Mouse (Mus musculus) spleen, postnatal 36 days (tissue): Measurements from ENCODE around the gene Pla2g6.
A peak's percentile ranks its signal among the peaks of the same experiment; 100 is the strongest.

Experiments used
- DNase-seq, 2 experiments: peaks; one replicate each; pipeline ENCODE4 v3.0.0; 2022; ENCODE audit warnings: low spot score in 2 of 2, mixed read lengths in 1 of 2

Pla2g6 gene

GRCm38 (mm10) chr15:79322991-79323790 is 5.0 kb downstream of the Pla2g6 start:
- peak; percentile 52 to 60 for DNase-seq

- DNase-seq, result peak in 1 of 2 experiments; percentile 30
Observed at GRCm38 (mm10) chr15:79322281-79322990, 5.8 kb downstream of the Pla2g6 start.

GRCm38 (mm10) chr15:79321733-79322190 is 6.4 kb downstream of the Pla2g6 start:
- DNase-seq, result no peak

- DNase-seq, result no peak
Observed at GRCm38 (mm10) chr15:79313848-79314369, 14.3 kb downstream of the Pla2g6 start.

GRCm38 (mm10) chr15:79307861-79308260 is 20.3 kb downstream of the Pla2g6 start:
- no peak for DNase-seq

GRCm38 (mm10) chr15:79306043-79306637 is 22.1 kb downstream of the Pla2g6 start:
- no peak for DNase-seq

GRCm38 (mm10) chr15:79304832-79305231 is 23.4 kb downstream of the Pla2g6 start:
- no peak for DNase-seq

- DNase-seq, result no peak
Observed at GRCm38 (mm10) chr15:79303725-79304124, 24.5 kb downstream of the Pla2g6 start.

- no peak for DNase-seq
Observed at GRCm38 (mm10) chr15:79299563-79300155, 28.5 kb downstream of the Pla2g6 start.

GRCm38 (mm10) chr15:79298553-79298952 is 29.6 kb downstream of the Pla2g6 start:
- DNase-seq, result no peak

- no peak for DNase-seq
Observed at GRCm38 (mm10) chr15:79292779-79293178, 35.4 kb downstream of the Pla2g6 start.

GRCm38 (mm10) chr15:79290340-79290739 is 37.9 kb downstream of the Pla2g6 start:
- no peak for DNase-seq

- DNase-seq, result no peak
Observed at GRCm38 (mm10) chr15:79289441-79289840, 38.7 kb downstream of the Pla2g6 start.

- no peak for DNase-seq
Observed at GRCm38 (mm10) chr15:79288387-79288786, 39.8 kb downstream of the Pla2g6 start.

- DNase-seq, result no peak
Observed at GRCm38 (mm10) chr15:79287091-79287490, 41.1 kb downstream of the Pla2g6 start.

- DNase-seq, result no peak
Observed at GRCm38 (mm10) chr15:79286141-79286540, 42.0 kb downstream of the Pla2g6 start.

- no peak for DNase-seq
Observed at GRCm38 (mm10) chr15:79285399-79285798, 42.8 kb downstream of the Pla2g6 start, which contains the start of gene Baiap2l2. Gene Baiap2l2 (minus strand): TSS chr15:79285537.

- no peak for DNase-seq
Observed at GRCm38 (mm10) chr15:79283371-79283770, 44.8 kb downstream of the Pla2g6 start.

- no peak for DNase-seq
Observed at GRCm38 (mm10) chr15:79282434-79282833, 45.8 kb downstream of the Pla2g6 start.

- DNase-seq, result peak; percentile 23 to 24
Observed at GRCm38 (mm10) chr15:79281389-79281788, 46.8 kb downstream of the Pla2g6 start.

- no peak for DNase-seq
Observed at GRCm38 (mm10) chr15:79280850-79281249, 47.3 kb downstream of the Pla2g6 start.

- no peak for DNase-seq
Observed at GRCm38 (mm10) chr15:79280209-79280608, 48.0 kb downstream of the Pla2g6 start.
